Mouse (Mus musculus) kidney, postnatal 14 days (tissue): ENCODE measurements around the gene Slc25a38.

Source experiments
- DNase-seq: peaks from one replicate; pipeline ENCODE4 v3.0.0; 2022; ENCODE audit warnings: mixed read lengths

Gene Slc25a38

DNA sequence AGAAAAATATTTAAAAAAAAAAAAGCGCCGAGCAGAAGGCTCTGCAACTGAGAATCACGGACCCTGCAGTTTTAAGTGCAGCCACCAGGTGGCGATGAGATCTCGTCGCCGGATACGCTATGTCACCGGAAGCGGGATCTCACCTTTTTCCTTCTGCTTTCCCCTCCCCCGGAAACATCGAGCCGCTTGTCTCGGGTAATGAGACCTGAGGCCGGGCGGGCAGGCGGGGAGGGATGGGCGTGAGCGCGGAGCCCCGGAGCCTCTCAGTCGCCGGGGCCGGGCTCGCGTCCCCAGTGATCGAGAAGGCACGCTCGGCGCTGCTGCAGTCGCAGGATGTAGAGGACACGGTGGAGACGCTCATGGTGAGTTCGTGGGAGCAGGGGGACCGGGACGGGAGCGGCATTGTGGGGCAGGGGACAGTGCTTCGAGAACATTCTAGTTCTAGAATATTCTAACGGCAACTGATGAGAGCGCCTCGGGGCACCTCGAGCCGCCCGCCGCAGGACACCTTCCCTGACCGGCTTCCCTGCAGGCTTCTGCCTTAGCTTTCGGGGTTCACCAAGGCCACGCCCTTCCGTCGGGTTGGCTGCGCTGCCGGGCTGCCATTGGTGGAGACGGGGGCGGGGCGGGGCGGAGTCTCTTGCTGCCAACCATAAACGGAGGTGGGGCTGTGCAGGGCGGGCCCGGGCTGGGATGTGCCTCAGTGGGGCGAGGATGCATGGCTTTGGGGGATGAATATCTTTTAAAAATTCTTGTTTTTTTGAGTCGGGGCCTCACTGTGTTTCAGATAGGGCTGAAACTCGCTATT lies at the start of gene Slc25a38:
Gene Slc25a38, plus strand, starts transcription at position 164 of the 808 bp plus-strand sequence.
- peak; percentile 97 for DNase-seq

- DNase-seq = no peak
Measured at GRCm38 (mm10) chr9:120064317-120064716, 45.9 kb upstream of the Slc25a38 start.

DNA sequence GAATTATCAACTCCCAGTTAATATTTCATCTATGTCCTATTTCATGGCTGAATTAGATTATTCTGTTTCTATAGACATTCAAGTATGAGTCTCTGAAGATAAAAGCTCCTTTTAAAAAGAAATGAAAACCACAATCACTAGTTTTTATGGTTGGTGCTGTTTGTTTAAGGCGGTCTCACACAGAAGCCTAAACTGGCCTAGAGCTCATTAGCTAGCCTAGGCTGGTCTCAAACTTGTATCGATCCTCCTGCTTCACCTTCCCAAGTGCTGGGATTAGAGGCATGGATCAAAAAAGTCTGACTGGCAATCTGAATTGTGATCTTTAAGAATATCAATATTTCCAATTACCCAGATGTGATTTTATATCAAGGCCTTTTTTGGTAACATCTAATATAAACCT lies 42.6 kb upstream of the Slc25a38 start:
- DNase-seq = no peak

- DNase-seq = no peak
Measured at GRCm38 (mm10) chr9:120068047-120068446, 42.1 kb upstream of the Slc25a38 start.

DNA sequence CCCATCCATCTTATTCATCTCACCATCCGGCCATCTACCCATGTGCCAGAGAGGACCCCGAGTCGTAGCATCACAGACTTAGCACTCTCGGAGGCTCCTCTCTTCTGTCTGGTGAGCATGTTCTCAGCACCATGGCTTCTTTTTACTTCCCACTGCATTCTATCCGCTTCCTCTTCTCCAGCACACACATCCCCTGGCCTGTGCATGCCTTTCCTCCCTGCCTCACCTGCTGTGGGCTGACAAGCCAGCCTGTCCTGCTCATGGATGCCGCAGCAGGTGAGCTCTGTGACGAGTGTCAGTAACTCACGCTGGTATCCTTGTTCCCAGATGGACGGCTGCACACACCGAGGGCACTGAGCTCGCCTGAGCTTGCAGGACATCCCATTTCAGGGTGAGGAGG lies 40.4 kb upstream of the Slc25a38 start, which contains the start of gene Cx3cr1:
Gene Cx3cr1, minus strand, starts transcription at position 101 of the 400 bp plus-strand sequence.
- DNase-seq = no peak

- no peak for DNase-seq
Measured at GRCm38 (mm10) chr9:120071251-120071650, 38.9 kb upstream of the Slc25a38 start.

DNA sequence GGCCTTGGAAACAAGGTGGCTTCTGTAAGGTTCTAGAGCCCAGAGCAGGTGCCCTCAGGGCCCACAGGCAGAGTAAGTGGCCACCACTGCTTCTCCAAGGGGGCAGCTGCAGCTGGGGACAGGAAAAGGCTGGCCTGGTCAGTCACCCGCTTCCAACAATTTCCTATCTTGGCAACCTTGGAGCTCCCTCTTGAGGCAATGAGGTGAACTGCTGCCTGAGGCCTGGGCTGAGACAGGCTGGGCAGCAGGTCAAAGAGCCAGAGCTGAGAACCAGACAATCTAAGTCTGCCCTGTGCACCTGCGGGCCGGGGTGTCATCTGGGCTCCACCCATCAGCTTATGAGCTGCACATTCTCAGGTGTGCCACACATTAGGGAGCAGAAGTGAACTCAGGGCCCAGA lies 37.0 kb upstream of the Slc25a38 start:
- peak; percentile 85 for DNase-seq

- DNase-seq = no peak
Measured at GRCm38 (mm10) chr9:120074516-120074915, 35.7 kb upstream of the Slc25a38 start.

DNA sequence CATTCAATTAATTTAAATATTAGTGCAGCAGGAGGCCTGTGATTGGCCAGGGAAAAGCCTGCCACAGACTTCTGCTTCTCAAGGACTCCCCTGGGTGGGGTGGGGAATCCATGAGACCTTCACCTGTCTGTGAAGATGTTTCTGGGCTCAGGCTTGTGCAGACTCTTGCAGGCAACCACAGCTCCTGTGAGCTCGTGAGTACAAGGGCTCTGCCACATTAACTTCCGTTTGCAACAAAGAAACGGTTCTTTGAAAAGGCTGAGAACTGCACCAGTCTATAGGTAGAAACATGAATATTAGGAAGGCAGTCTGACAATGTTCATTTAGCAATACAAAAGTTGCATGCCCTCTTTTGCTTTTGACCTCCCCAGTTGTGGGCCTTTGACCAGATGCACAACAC lies 31.9 kb upstream of the Slc25a38 start:
- DNase-seq = no peak

GRCm38 (mm10) chr9:120079901-120080300 lies 30.3 kb upstream of the Slc25a38 start:
- DNase-seq = no peak

- DNase-seq = no peak
Measured at GRCm38 (mm10) chr9:120080546-120081108, 29.5 kb upstream of the Slc25a38 start.

DNA sequence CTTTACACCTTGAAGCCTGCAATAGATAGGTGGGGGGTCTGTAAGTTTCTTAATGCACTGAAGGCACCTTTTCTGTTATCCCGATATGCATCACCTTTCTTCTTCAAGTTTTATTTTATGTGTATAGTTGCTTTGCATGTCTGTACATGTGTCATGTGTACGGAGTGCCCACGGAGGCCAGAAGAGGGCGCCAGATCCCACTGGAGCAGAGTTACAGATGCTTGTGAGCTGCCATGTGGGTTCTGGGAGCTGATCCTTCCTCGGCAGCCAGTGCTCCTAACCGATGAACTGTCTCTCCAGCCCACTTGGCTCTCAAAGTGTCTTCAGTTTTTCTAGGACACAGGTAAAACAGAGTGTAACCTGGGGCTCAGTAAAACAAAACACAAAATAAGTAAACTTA lies 28.9 kb upstream of the Slc25a38 start:
- DNase-seq = no peak

DNA sequence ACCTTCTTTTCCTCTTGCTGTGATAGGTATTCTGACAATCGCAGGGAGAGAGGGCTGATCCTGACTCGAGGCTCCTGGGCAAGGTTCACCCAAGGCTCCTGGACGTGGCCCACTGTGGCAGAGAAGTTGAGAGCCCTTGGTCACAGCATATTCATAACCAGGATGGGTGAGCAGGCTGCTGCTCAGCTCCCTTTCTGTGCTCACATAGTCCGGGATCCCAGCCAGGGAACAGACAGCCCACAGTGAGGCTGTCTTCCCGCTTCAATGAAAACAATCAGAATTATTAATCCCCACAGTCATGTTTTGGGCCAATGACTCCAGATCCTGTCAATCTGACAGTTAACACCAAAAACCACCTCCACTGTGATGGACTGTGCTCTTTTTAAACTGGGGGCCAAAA lies 28.2 kb upstream of the Slc25a38 start:
- no peak for DNase-seq

DNA sequence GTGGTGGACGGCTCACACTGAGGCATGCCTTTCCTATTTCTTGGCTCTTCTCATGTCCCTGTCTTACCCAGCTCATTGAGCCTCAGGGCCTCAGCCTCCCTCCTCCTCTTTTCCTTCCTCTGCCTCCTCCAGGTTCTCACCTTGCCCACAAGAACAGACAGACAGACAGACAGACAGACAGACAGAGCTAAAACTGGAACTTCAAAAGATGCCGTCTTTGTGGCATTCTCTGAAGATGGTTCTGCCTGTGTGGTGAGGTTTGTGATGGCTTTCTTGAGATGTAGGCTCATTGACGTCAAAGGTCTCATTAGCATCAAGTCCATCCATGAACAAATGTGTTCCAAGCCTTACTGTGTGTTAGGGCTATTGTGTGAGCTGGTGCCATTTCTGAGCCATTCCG lies 27.5 kb upstream of the Slc25a38 start:
- no peak for DNase-seq

- DNase-seq = no peak
Measured at GRCm38 (mm10) chr9:120083158-120083894, 26.8 kb upstream of the Slc25a38 start.

- DNase-seq = no peak
Measured at GRCm38 (mm10) chr9:120084406-120084805, 25.8 kb upstream of the Slc25a38 start.

- no peak for DNase-seq
Measured at GRCm38 (mm10) chr9:120089125-120089524, 21.0 kb upstream of the Slc25a38 start.

DNA sequence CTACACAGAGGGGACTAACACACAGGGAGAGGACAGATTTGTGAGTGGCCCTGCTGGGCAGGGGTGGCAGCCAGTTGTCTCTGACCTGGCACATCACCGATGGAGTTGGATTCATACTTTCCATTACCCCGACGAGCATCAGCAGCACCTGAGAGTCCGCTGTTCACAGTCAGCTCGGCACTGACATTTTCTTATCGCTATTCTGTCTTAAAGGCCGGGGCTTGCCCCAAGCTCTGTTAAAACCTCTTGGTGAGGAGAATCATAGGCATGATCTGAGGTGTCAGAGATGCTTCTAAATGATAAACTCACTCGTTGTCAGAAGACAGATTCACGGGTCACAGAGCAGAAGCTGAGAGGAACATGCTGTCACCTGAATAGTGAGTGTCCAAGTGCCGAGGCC lies 19.1 kb upstream of the Slc25a38 start:
- DNase-seq = no peak

DNA sequence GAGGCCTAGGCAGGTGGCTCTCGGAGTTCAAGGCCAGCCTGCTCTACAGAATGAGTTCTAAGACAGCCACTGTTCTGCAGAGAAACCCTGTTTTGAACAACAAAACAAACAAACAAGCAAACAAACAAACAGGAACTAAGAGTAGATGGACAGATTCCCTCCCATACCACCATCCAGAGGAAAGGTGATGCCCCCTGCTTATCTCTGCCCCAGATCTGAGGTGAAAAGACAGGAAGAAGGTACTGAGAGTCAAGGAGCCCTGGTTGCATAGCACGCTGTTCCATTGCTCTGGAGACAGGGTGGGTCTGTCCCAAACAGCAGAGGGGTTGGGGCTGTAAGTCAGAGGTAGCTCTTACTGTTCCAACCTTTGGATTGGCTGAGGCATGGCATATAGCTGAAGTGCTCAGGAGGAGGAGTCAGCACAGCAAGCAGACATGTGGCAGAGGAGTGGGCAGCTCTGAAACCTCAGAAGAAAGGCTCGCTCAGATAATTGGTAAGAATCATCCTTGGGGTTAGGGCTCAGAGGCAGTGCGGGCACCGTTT lies 18.4 kb upstream of the Slc25a38 start, which contains the start of gene Ccr8:
Gene Ccr8, plus strand, starts transcription at position 419 of the 543 bp plus-strand sequence.
- DNase-seq = no peak

DNA sequence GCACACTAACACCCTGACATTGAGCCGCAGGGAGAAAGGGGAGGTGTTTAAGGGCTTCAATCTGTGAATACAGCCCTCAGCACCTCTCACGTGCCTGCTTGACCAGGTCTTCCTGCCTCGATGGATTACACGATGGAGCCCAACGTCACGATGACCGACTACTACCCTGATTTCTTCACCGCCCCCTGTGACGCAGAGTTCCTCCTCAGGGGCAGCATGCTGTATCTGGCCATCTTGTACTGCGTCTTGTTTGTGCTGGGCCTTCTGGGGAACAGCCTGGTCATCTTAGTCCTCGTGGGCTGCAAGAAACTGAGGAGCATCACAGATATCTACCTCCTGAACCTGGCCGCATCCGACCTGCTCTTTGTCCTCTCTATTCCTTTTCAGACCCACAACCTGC lies 16.5 kb upstream of the Slc25a38 start:
- no peak for DNase-seq

GRCm38 (mm10) chr9:120095886-120096285 lies 14.3 kb upstream of the Slc25a38 start:
- DNase-seq = no peak

DNA sequence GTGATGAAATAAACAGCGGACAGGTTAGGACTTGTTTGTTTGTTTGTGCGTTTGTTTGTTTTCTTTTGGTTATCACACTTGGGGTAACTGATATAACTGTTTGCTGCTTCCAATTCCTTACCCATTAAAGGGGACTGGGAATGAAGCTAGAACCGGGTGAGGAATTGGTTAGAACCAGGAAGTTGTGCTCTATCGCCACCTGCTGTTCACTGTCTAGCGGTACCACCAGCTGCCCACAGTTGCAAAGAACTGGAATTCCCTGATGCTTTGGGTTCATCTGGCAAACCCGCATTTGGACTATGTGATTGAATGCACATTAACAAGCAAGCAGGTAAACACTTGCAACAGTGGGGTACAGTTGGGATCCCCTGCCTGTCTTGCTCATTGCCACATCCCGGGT lies 11.5 kb upstream of the Slc25a38 start:
- DNase-seq = peak; percentile 69

GRCm38 (mm10) chr9:120099304-120099703 lies 10.9 kb upstream of the Slc25a38 start:
- no peak for DNase-seq
